Mouse (Mus musculus) embryonic facial prominence, embryonic 15.5 days (tissue): Measurements from ENCODE around the gene Mst1. TPM values are rescaled to one million over a fixed set of nuclear protein-coding genes. Genes with fewer than 3 reads are reported as not detected.

Source experiments
- ATAC-seq: fragments of 200-750 bp; cut with Nextera tagmentation; 2 replicates; pipeline ENCODE4 v1.8.0; 2017; ENCODE audit warnings: low read depth, moderate TSS enrichment; ENCODE audit not compliant: insufficient number of reproducible peaks, low FRiP score, low TSS enrichment
- H3K27ac ChIP-seq: fragments of 300-500 bp; sonication (generic); replicated peaks from 2 replicates; pipeline ENCODE4 v1.5.1; 2015; ENCODE audit warnings: mild to moderate bottlenecking, inconsistent platforms
- H3K27me3 ChIP-seq: fragments of 300-500 bp; sonication (generic); 2 replicates; pipeline ENCODE4 v1.6.1; 2015; ENCODE audit warnings: inconsistent platforms
- H3K36me3 ChIP-seq: fragments of 300-500 bp; sonication (generic); 2 replicates; pipeline ENCODE4 v1.6.1; 2015; ENCODE audit warnings: mild to moderate bottlenecking, inconsistent platforms
- H3K4me1 ChIP-seq: fragments of 300-500 bp; sonication (generic); 2 replicates; pipeline ENCODE4 v1.6.1; 2015; ENCODE audit warnings: inconsistent platforms
- H3K4me2 ChIP-seq: fragments of 300-500 bp; sonication (generic); replicated peaks from 2 replicates; pipeline ENCODE4 v1.6.1; 2015; ENCODE audit warnings: mild to moderate bottlenecking, inconsistent platforms
- H3K4me3 ChIP-seq: fragments of 300-500 bp; sonication (generic); replicated peaks from 2 replicates; pipeline ENCODE4 v1.5.1; 2015; ENCODE audit warnings: mild to moderate bottlenecking, inconsistent platforms
- H3K9ac ChIP-seq: fragments of 300-500 bp; sonication (generic); 2 replicates; pipeline ENCODE4 v1.6.1; 2015; ENCODE audit warnings: inconsistent platforms
- H3K9me3 ChIP-seq: fragments of 300-500 bp; sonication (generic); replicated peaks from 2 replicates; pipeline ENCODE4 v1.6.1; 2016; ENCODE audit warnings: inconsistent platforms
- WGBS: fragments of 180-500 bp; shearing (Covaris S2); methylation state at CpG from one replicate; pipeline ENCODE4 v1.1.7; 2015; 5-methylcytosine and 5-hydroxymethylcytosine counted together
- polyA plus RNA-seq: library from polyadenylated mRNA; unstranded; fragments of >200 nt; fragmentation: Nextera tagmentation; extraction: Ambion mirVana; gene quantifications from 2 replicates; pipeline ENCODE4 v1.2.1, GENCODE M21; 2015

Mst1 gene
- polyA plus RNA-seq, 1 experiment from 2014 or later: 3.5 TPM

GRCm38 (mm10) chr9:108058291-108058690 lies 21.9 kb upstream of the Mst1 start:
- H3K4me1 ChIP-seq: peaks cover 3% of the 10 kb centered on the region
- H3K9ac ChIP-seq: no peak overlapping the region
- WGBS: 89% methylated on average over 9 of the region's 9 CpGs
- no peaks in the 10 kb centered on the region for H3K27me3 ChIP-seq
- no peak overlapping the region for H3K27ac ChIP-seq
- no peaks in the 10 kb centered on the region for H3K9me3 ChIP-seq
- no peak overlapping the region for H3K4me2 ChIP-seq
- no peak overlapping the region for H3K4me3 ChIP-seq
- peaks cover 87% of the 10 kb centered on the region for H3K36me3 ChIP-seq
- no peak for ATAC-seq

- H3K36me3 ChIP-seq: peaks cover 79% of the 10 kb centered on the region
- ATAC-seq: no peak
- no peak overlapping the region for H3K4me2 ChIP-seq
- no peaks in the 10 kb centered on the region for H3K27me3 ChIP-seq
- H3K9me3 ChIP-seq: no peaks in the 10 kb centered on the region
- no peak overlapping the region for H3K9ac ChIP-seq
- H3K27ac ChIP-seq: no peak overlapping the region
- no peak overlapping the region for H3K4me3 ChIP-seq
- WGBS: 96% methylated on average over 3 of the region's 3 CpGs
- H3K4me1 ChIP-seq: no peaks in the 10 kb centered on the region
These were observed 18.1 kb upstream of the Mst1 start for GRCm38 (mm10) chr9:108062142-108062541.

- no peaks in the 10 kb centered on the region for H3K9me3 ChIP-seq
- H3K36me3 ChIP-seq: peaks cover 74% of the 10 kb centered on the region
- H3K4me2 ChIP-seq: no peak overlapping the region
- no peak overlapping the region for H3K27ac ChIP-seq
- 87% methylated on average over 12 of the region's 12 CpGs for WGBS
- ATAC-seq: no peak
- H3K9ac ChIP-seq: no peak overlapping the region
- no peaks in the 10 kb centered on the region for H3K4me1 ChIP-seq
- no peaks in the 10 kb centered on the region for H3K27me3 ChIP-seq
- H3K4me3 ChIP-seq: no peak overlapping the region
These were observed 16.9 kb upstream of the Mst1 start for GRCm38 (mm10) chr9:108063361-108063760.

- WGBS: 39% methylated on average over 5 of the region's 5 CpGs
- H3K36me3 ChIP-seq: peaks cover 74% of the 10 kb centered on the region
- no peak overlapping the region for H3K9ac ChIP-seq
- H3K4me1 ChIP-seq: no peaks in the 10 kb centered on the region
- no peak for ATAC-seq
- H3K27me3 ChIP-seq: no peaks in the 10 kb centered on the region
- no peak overlapping the region for H3K4me3 ChIP-seq
- no peak overlapping the region for H3K27ac ChIP-seq
- no peak overlapping the region for H3K4me2 ChIP-seq
- no peaks in the 10 kb centered on the region for H3K9me3 ChIP-seq
These were observed 14.7 kb upstream of the Mst1 start for GRCm38 (mm10) chr9:108065491-108066011.

GRCm38 (mm10) chr9:108067199-108067598 lies 13.0 kb upstream of the Mst1 start:
- Histone ChIP-seq H3K36me3 (peaks cover 75% of the 10 kb centered on the region), H3K27me3 (no peaks in the 10 kb centered on the region), H3K27ac (no peak overlapping the region), H3K4me1 (no peaks in the 10 kb centered on the region), H3K4me3 (no peak overlapping the region), H3K9me3 (no peaks in the 10 kb centered on the region), H3K4me2 (no peak overlapping the region), H3K9ac (no peak overlapping the region)
- no peak for ATAC-seq
- 80% methylated on average over 7 of the region's 7 CpGs for WGBS

- Histone ChIP-seq H3K4me1 (no peaks in the 10 kb centered on the region), H3K27ac (no peak overlapping the region), H3K27me3 (no peaks in the 10 kb centered on the region), H3K36me3 (peaks cover 68% of the 10 kb centered on the region), H3K4me3 (no peak overlapping the region), H3K9me3 (no peaks in the 10 kb centered on the region), H3K4me2 (no peak overlapping the region), H3K9ac (no peak overlapping the region)
- ATAC-seq: no peak
- 15% methylated on average over 8 of the region's 8 CpGs for WGBS
These were observed 12.3 kb upstream of the Mst1 start for GRCm38 (mm10) chr9:108067900-108068299.

GRCm38 (mm10) chr9:108069007-108069406 lies 11.2 kb upstream of the Mst1 start:
- H3K9me3 ChIP-seq: no peaks in the 10 kb centered on the region
- no peaks in the 10 kb centered on the region for H3K4me1 ChIP-seq
- H3K36me3 ChIP-seq: peaks cover 57% of the 10 kb centered on the region
- no peak overlapping the region for H3K4me2 ChIP-seq
- H3K27me3 ChIP-seq: no peaks in the 10 kb centered on the region
- H3K9ac ChIP-seq: no peak overlapping the region
- ATAC-seq: no peak
- 85% methylated on average over 9 of the region's 9 CpGs for WGBS
- no peak overlapping the region for H3K4me3 ChIP-seq
- no peak overlapping the region for H3K27ac ChIP-seq

GRCm38 (mm10) chr9:108069529-108069928 lies 10.7 kb upstream of the Mst1 start:
- Histone ChIP-seq H3K4me2 (no peak overlapping the region), H3K4me1 (no peaks in the 10 kb centered on the region), H3K27ac (no peak overlapping the region), H3K9ac (no peak overlapping the region), H3K4me3 (no peak overlapping the region), H3K9me3 (no peaks in the 10 kb centered on the region), H3K27me3 (no peaks in the 10 kb centered on the region), H3K36me3 (peaks cover 52% of the 10 kb centered on the region)
- 85% methylated on average over 7 of the region's 7 CpGs for WGBS
- no peak for ATAC-seq

- WGBS: 87% methylated on average over 4 of the region's 4 CpGs
- no peak for ATAC-seq
- no peaks in the 10 kb centered on the region for H3K27me3 ChIP-seq
These were observed 8.4 kb upstream of the Mst1 start for GRCm38 (mm10) chr9:108071801-108072200.

GRCm38 (mm10) chr9:108072481-108072924 lies 7.7 kb upstream of the Mst1 start:
- 73% methylated on average over 9 of the region's 9 CpGs for WGBS
- Histone ChIP-seq H3K27ac (no peak overlapping the region), H3K36me3 (peaks cover 35% of the 10 kb centered on the region), H3K9me3 (no peaks in the 10 kb centered on the region), H3K4me2 (no peak overlapping the region), H3K4me1 (no peaks in the 10 kb centered on the region), H3K4me3 (no peak overlapping the region), H3K27me3 (no peaks in the 10 kb centered on the region), H3K9ac (no peak overlapping the region)
- ATAC-seq: no peak

More at GRCm38 (mm10) chr9:108071801-108072200, 8.4 kb upstream of the Mst1 start:
- Histone ChIP-seq H3K9me3 (no peaks in the 10 kb centered on the region), H3K36me3 (peaks cover 41% of the 10 kb centered on the region), H3K27ac (no peak overlapping the region), H3K4me3 (no peak overlapping the region), H3K9ac (no peak overlapping the region), H3K4me1 (no peaks in the 10 kb centered on the region), H3K4me2 (no peak overlapping the region)

GRCm38 (mm10) chr9:108073141-108073930 lies 6.9 kb upstream of the Mst1 start:
- Histone ChIP-seq H3K4me3 (no peak overlapping the region), H3K27ac (no peak overlapping the region), H3K9ac (no peak overlapping the region), H3K9me3 (no peaks in the 10 kb centered on the region), H3K27me3 (no peaks in the 10 kb centered on the region), H3K4me1 (peaks cover 7% of the 10 kb centered on the region), H3K36me3 (peaks cover 31% of the 10 kb centered on the region), H3K4me2 (no peak overlapping the region)
- 66% methylated on average over 7 of the region's 7 CpGs for WGBS
- no peak for ATAC-seq

- Histone ChIP-seq H3K36me3 (peaks cover 34% of the 10 kb centered on the region), H3K27ac (no peak overlapping the region), H3K4me1 (peaks cover 31% of the 10 kb centered on the region), H3K4me2 (peak overlapping the region; percentile 36), H3K9me3 (no peaks in the 10 kb centered on the region), H3K4me3 (peak overlapping the region; percentile 12; the same call in 1 of the 2 replicates), H3K27me3 (peaks cover 33% of the 10 kb centered on the region), H3K9ac (no peak overlapping the region)
- no peak for ATAC-seq
- WGBS: 4% methylated on average over 19 of the region's 19 CpGs
These were observed 2.3 kb downstream of the Mst1 start for GRCm38 (mm10) chr9:108082549-108082948.
